Mouse (Mus musculus) kidney, adult 2 months (tissue): ENCODE data around the gene Olfr716. TPM values are rescaled to one million over a fixed set of nuclear protein-coding genes. Genes with fewer than 3 reads are reported as not detected.
"Not testable (repeated sequence)": the region's sequence is repeated elsewhere in the genome, so short reads cannot be mapped to it uniquely, and the experiment has no call there.

Source experiments
- DNase-seq: peaks from one replicate; pipeline ENCODE4 v3.0.0; 2021
- H3K27ac ChIP-seq: fragments of 200-500 bp; 2 replicates; pipeline ENCODE4 v1.5.1; 2012; ENCODE audit warnings: low read depth, low read length, control low read depth, inconsistent platforms; ENCODE audit not compliant: insufficient read depth
- H3K27me3 ChIP-seq: fragments of 200-500 bp; replicated peaks from 2 replicates; pipeline ENCODE4 v1.6.1; 2012; ENCODE audit warnings: mild to moderate bottlenecking, moderate library complexity, low read length, inconsistent platforms; ENCODE audit not compliant: control insufficient read depth, insufficient read depth
- H3K36me3 ChIP-seq: fragments of 200-500 bp; 2 replicates; pipeline ENCODE4 v1.6.1; 2012; ENCODE audit warnings: mild to moderate bottlenecking, moderate library complexity, low read length, inconsistent platforms; ENCODE audit not compliant: control insufficient read depth, insufficient read depth
- H3K4me1 ChIP-seq: fragments of 200-500 bp; 2 replicates; pipeline ENCODE4 v1.6.1; 2011; ENCODE audit warnings: low read length; ENCODE audit not compliant: control insufficient read depth, insufficient read depth
- H3K4me3 ChIP-seq: fragments of 200-500 bp; 2 replicates; pipeline ENCODE4 v1.5.1; 2011; ENCODE audit warnings: mild to moderate bottlenecking, low read depth, low read length, control low read depth; ENCODE audit not compliant: insufficient read depth
- CTCF ChIP-seq: fragments of 200-500 bp; conservative IDR thresholded peaks from 2 replicates; pipeline ENCODE4 v1.5.1; 2011; ENCODE audit warnings: low read depth, mild to moderate bottlenecking, control low read depth, low read length, moderate library complexity, mixed read lengths; ENCODE audit not compliant: insufficient read depth, insufficient read length
- POLR2A ChIP-seq: fragments of 200-500 bp; IDR thresholded peaks from one replicate; pipeline ENCODE4 v1.6.1; 2011; ENCODE audit warnings: low read depth, low read length, control low read depth
- WGBS: fragments of 180-500 bp; shearing (Covaris S2); methylation state at CpG from one replicate; pipeline ENCODE4 v1.1.7; 2018; 5-methylcytosine and 5-hydroxymethylcytosine counted together
- polyA plus RNA-seq: library from polyadenylated mRNA; depleted of rRNA; stranded (reverse); fragments of >200 nt; gene quantifications from 2 replicates; pipeline ENCODE4 v1.2.3, GENCODE M21; 2012; rRNA removed

Gene Olfr716
- not detected in 2 replicates for polyA plus RNA-seq

- H3K27ac ChIP-seq, DNase-seq, H3K27me3 ChIP-seq, H3K4me3 ChIP-seq, H3K4me1 ChIP-seq, H3K36me3 ChIP-seq: not testable (repeated sequence)
- 78% methylated on average over 2 of the region's 2 CpGs for WGBS
Observed at GRCm38 (mm10) chr7:107138027-107138426, at the start of gene Olfr716. TSS of gene Olfr716 (plus strand) at chr7:107138327.

GRCm38 (mm10) chr7:107092920-107093319 is 45.2 kb upstream of the Olfr716 start, which contains the start of gene Olfr17:
TSS of gene Olfr17 (plus strand) at chr7:107093220.
- no peak within 1 kb of the TSS for H3K4me3 ChIP-seq
- TF ChIP-seq CTCF: no peak
- no peak for TF ChIP-seq POLR2A
- no peak for DNase-seq
- no peak within 1 kb of the TSS for H3K27ac ChIP-seq
- H3K36me3 ChIP-seq: no peaks in the 10 kb centered on the region
- WGBS: 35% methylated on average over 1 of the region's 1 CpGs
- no peaks in the 10 kb centered on the region for H3K27me3 ChIP-seq
- H3K4me1 ChIP-seq: no peaks in the 10 kb centered on the region

- not testable (repeated sequence) for DNase-seq, H3K36me3 ChIP-seq, H3K4me1 ChIP-seq, H3K4me3 ChIP-seq, H3K27me3 ChIP-seq, H3K27ac ChIP-seq
- 70% methylated on average over 2 of the region's 2 CpGs for WGBS
Observed at GRCm38 (mm10) chr7:107110269-107110668, 27.9 kb upstream of the Olfr716 start, which contains the start of gene Olfr715b. TSS of gene Olfr715b (minus strand) at chr7:107110369.

- not testable (repeated sequence) for H3K4me3 ChIP-seq, H3K4me1 ChIP-seq, DNase-seq, H3K27me3 ChIP-seq, H3K27ac ChIP-seq, H3K36me3 ChIP-seq
- WGBS: 75% methylated on average over 3 of the region's 3 CpGs
Observed at GRCm38 (mm10) chr7:107130983-107131382, 7.1 kb upstream of the Olfr716 start, which contains the start of gene Olfr715. TSS of gene Olfr715 (minus strand) at chr7:107131083.

GRCm38 (mm10) chr7:107166690-107167089 is 28.6 kb downstream of the Olfr716 start, which contains the start of gene Nlrp14:
TSS of gene Nlrp14 (plus strand) at chr7:107166990.
- H3K4me3 ChIP-seq: no peak within 1 kb of the TSS
- no peaks in the 10 kb centered on the region for H3K27me3 ChIP-seq
- no peaks in the 10 kb centered on the region for H3K4me1 ChIP-seq
- no peak for DNase-seq
- no peak for TF ChIP-seq CTCF
- no peak within 1 kb of the TSS for H3K27ac ChIP-seq
- WGBS: 81% methylated on average over 10 of the region's 10 CpGs
- no peaks in the 10 kb centered on the region for H3K36me3 ChIP-seq

GRCm38 (mm10) chr7:107180406-107180805 is 42.3 kb downstream of the Olfr716 start:
- 32% methylated on average over 2 of the region's 2 CpGs for WGBS
- no peaks in the 10 kb centered on the region for H3K36me3 ChIP-seq
- DNase-seq: no peak
- no peaks in the 10 kb centered on the region for H3K4me1 ChIP-seq
- TF ChIP-seq POLR2A (no peak), CTCF (no peak)
- H3K27ac ChIP-seq: no peak overlapping the region
- no peaks in the 10 kb centered on the region for H3K27me3 ChIP-seq
- H3K4me3 ChIP-seq: no peak overlapping the region

Other genes starting within 250 kb of the Olfr716 start
- gene Olfr707, start 237.1 kb upstream of the Olfr716 start, polyA plus RNA-seq: not detected in 2 replicates
- not detected in 2 replicates for gene Olfr1532-ps1, start 230.3 kb upstream of the Olfr716 start, polyA plus RNA-seq
- gene Olfr709-ps1, start 206.1 kb upstream of the Olfr716 start, polyA plus RNA-seq: not detected in 2 replicates
- gene Olfr710, start 190.0 kb upstream of the Olfr716 start, polyA plus RNA-seq: not detected in 2 replicates
- gene Olfr6, start 174.4 kb upstream of the Olfr716 start, polyA plus RNA-seq: not detected in 2 replicates
- not detected in 2 replicates for gene Olfr711, start 162.9 kb upstream of the Olfr716 start, polyA plus RNA-seq
- not detected in 2 replicates for gene Olfr2, start 132.3 kb upstream of the Olfr716 start, polyA plus RNA-seq
- not detected in 2 replicates for gene Olfr713, start 107.2 kb upstream of the Olfr716 start, polyA plus RNA-seq
- not detected in 2 replicates for gene Olfr714, start 67.3 kb upstream of the Olfr716 start, polyA plus RNA-seq
- not detected in 2 replicates for gene Olfr17, start 45.1 kb upstream of the Olfr716 start, polyA plus RNA-seq
- gene Olfr715b, start 28.0 kb upstream of the Olfr716 start, polyA plus RNA-seq: not detected in 2 replicates
- gene Olfr715, start 7.2 kb upstream of the Olfr716 start, polyA plus RNA-seq: not detected in 2 replicates
- not detected in 2 replicates for gene Nlrp14, start 28.7 kb downstream of the Olfr716 start, polyA plus RNA-seq
- gene Rbmxl2, start 71.1 kb downstream of the Olfr716 start, polyA plus RNA-seq: not detected in 2 replicates
- gene Syt9, start 232.4 kb downstream of the Olfr716 start, polyA plus RNA-seq: 1.1 TPM in 2 replicates